Mouse (Mus musculus): Measurements from ENCODE around the gene Olfr11.

Gene Olfr11

DNA sequence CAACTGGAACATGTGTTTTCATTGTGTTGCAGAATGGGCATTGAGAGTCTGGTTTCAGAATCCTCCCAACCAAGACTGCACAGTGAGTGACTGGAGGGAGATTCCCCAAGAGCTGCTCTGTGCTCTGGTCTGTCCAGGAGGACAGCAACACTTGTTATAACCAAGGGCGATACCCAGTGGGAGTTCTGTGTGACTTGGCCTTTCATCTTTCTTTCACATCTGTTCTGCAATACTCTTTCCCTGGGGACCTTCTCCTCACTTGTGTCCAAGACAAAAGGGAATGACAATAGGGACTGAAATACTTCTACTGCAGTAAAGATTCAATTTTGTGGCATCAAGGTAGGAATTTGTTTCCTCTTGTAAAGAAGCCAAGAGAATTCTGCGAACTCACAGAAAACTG, at the start of gene Olfr11:
Gene Olfr11, minus strand, starts transcription at position 101 of the 400 bp plus-strand sequence.
- no peak for DNase-seq (ENCODE audit: low spot score in 2 of 2)

DNA sequence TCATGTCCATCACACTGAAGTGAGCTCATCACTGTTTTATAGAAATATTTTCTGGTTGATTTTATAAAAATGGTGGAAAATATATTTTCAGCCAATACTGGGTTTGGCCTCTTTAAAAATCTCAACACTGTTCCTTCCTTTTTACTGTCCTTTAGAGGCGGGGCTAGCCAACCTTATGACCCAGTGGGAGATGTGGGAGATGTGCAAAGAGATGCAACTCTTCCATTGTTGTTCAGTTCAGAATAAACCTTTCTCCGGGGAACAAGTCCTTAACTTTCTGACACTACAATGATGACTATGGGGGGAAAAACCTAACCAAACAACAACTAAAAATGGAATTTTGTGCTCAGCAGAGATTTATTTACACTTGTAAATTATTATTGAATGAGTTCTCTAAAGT, 35.0 kb upstream of the Olfr11 start, which contains the start of gene Olfr1360:
Gene Olfr1360, minus strand, starts transcription at position 101 of the 400 bp plus-strand sequence.
- no peak for DNase-seq (ENCODE audit: low spot score in 2 of 2)

DNA sequence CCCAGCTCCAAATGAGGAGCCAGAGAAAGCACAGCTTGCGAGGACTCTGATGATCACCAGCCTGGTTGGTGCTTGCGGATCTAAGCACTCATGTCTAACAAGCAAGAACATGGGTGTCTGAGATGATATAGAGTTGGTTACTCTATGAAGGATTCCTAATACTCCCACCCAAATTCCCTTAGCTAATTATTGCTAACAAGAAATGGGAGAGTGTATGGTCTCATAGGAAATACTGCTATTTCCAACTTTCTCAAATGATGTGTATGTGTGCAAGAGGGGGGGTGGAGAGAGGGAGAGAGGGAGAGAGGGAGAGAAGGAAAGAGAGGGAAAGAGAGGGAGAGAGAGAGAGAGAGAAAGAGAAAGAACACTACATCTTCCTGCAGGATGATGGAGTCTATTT, 21.0 kb upstream of the Olfr11 start, which contains the start of gene Olfr1361:
Gene Olfr1361, minus strand, starts transcription at position 101 of the 400 bp plus-strand sequence.
- DNase-seq (ENCODE audit: low spot score in 2 of 2), result no peak

DNA sequence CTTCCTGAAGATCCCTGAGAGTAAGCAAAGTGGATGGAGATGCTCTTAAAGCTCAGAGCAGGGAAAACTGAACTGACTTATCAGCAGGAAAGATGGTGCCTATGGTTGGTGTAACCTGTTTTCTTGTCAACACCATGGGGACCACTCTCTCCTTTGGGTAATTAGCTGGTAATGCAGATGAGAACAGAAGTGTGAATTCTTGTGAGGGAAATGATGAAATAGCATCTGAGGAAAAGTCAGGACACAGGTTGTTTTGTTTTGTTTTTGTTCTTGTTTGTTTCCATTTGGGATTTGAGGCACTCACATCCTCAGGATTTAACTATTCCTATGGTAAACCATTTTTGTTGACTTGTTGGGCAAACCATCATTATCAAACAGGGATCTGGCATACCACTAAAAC, 28.4 kb downstream of the Olfr11 start, which contains the start of gene Olfr1362:
Gene Olfr1362, minus strand, starts transcription at position 101 of the 400 bp plus-strand sequence.
- no peak for DNase-seq (ENCODE audit: low spot score in 2 of 2)

DNA sequence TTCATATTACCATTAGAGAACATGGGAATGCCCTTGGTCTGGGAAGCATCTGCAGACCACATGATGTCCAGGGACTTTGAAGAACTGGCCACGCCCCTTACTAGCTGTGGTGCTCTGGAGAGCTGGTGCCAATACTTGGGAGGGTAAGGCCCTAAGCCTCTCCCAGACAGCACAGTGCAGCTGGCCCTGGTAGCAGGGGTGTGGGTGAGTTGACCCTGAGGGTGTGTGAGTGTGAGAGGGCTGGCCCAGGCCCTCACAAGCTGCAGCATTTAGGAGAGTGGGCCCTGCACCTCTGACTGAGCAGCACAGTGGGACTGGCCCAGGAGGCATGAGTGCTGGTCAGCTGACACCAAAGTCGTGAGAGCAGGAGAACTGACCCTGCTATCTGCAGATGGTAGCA, 50.7 kb downstream of the Olfr11 start:
- DNase-seq (ENCODE audit: low spot score in 2 of 2), result no peak
